Mouse (Mus musculus) cerebellum, adult 9-11 months (tissue): ENCODE results near the gene Prokr1.
"Not testable (repeated sequence)": the region's sequence is repeated elsewhere in the genome, so short reads cannot be mapped to it uniquely, and the experiment has no call there.

ENCODE experiments used
- DNase-seq: peaks from one replicate; pipeline ENCODE4 v3.0.0; 2022

The Prokr1 gene

DNA sequence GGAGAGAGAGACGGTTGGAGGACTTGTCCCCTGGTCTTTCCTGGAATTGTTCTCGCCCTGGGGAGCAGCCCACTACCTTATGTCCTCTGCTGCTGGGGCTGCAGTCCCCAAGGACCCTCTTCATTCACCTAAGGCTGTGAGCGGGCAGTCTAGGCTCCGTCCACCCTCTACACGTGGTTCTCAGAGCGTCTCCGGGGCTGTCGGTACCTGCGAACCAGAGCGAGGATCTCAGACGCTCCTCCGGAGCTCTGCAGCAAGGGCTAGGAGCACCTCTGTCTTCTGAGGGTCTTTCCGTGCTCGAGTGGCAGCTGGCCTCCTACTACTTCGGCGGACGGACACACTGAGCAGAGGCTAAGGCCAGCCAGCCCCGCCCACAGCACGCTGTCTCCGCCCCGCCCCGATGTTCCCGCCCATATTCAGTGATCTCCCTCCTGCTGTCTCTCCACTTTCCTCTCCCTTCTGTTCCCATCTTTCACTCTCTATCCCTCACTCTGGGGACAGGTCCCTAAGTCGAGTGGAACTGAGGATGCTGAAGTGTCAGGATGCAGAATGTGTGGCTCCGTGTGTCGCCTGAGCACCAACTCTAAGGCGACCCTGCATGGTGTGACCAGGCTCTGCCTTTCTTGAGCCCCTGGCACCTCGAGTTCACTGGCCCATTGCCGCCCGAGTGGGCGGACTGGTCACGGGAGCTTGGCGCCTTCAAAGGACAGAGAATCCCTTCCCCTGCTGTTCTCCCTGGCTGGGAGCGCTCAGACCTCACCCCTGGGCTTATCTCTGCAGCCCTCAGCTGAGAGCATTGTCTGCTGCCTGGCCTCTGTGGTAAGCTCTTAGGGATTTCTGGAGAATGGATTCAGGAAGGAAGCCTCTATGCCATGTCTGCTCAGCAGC is at the start of gene Prokr1:
Gene Prokr1 (minus strand): TSS at position 350 of the 888 bp plus-strand sequence.
- no peak for DNase-seq

DNA sequence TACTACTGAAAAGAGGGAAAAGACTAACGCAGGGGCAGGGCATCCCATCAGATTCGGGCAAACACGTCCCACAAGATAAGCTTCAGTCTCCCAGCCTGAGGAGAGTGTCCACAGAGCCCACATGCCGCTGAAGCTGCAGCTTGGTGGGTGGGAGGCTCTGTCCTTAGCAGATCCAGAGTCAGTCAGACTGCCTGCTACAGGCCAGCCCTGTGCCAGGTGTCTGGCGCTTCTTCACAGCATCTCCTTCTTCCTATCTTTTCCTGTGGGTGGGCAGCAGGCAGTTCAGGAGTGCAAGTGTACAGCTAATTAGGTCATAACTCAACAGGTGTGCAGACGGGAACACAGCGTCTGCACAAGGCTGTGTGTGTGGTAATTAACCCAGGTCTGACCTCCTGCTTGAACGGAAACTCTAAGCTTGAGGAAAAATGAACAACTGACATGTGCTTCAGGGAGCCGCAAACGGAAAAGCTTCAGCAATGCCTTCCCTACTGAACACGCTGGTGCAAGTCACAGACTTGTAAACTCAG is 47.7 kb upstream of the Prokr1 start:
- DNase-seq, result no peak

DNA sequence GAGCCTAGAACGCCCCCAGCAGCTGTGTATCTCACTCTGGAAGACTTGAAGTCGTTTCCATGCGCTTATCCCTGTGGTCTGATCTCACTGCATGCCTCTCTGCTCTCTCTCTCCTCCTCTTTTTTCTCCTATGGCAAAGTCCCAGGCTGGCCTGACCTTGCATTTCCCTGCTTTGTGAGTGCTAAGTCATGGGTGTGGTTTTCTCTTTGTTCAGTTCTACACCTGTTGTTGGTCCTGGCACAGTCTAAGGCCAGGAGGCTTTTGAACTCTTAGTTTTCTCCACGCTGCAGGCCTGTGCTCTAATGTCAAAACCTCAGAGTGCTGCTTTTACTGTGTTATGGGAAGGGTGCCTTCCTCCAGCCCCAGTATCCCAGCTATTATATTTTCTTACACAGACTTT is 41.6 kb upstream of the Prokr1 start:
- no peak for DNase-seq

DNA sequence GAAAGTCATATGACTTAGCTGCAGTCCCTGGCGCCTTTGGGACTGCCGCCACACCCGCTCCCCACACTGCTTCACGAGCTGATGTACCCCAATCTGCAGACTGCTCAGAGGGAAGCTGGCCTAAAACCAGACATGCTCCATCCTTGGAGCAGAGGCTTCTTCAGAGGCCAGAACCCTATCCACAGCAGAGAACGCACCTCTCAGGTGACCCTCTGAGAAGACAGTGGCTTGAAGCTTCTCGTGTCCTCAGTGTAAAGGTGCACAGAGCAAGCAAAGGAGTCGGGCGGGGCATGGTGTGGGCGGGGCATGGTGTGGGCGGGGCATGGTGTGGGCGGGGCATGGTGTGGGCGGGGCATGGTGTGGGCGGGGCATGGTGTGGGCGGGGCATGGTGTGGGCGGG is 38.4 kb upstream of the Prokr1 start:
- DNase-seq, result not testable (repeated sequence)

DNA sequence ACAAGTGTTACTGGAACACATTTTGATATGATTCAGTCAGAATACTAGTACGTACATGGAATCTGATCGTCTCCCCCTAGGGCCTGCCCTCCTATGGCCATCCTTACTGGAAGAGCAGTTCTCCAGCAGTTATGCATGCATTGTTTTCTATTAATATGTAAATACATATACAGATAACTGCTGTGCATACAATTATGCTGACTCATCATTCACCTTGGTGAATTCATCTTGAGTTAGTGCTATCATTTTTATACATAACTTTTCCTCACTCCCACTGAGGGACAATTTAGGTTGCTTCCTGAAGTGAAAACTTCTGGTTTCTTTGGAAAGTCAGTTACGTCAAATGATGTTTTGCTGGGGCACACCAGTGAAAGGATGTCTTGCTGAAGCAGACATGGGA is 32.6 kb upstream of the Prokr1 start:
- DNase-seq, result no peak

DNA sequence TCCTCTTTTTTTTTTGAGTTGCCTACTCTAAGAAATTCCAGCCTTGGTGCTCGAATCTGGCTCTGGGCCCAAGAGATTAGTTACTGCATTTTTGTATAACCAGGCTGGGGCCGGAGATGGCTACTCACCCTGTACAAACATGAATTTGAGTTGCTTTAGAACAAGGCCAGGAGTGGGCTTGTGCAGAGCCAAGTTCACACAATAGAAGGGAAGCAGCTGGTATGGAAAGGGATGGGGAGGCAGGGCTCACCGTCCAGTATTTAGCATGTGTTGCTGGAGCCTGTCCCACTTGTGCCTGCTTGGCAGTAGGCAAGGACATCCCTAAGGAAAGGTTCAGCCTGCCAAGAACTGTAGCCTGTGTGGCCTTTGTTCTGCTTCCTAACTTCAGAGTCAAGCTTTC is 30.7 kb upstream of the Prokr1 start:
- peak; percentile 17 for DNase-seq

DNA sequence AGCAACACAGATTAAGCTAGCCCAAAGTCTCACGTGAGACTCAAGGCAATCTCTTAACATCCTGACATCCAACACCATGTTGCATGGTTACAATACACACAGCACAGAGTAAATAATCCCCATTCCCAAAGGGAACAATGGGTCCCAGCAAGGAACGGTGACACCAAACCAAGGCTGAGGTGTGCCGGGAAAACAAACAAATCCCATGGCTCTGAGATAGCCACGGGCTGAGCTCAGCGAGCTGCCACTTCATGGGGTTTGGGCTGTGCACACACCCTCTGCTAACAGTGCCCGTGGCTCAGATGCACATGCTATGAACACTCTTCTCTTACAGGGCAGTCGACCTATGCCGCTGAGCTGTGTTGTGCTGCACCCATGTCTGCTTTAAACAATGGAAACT is 27.5 kb upstream of the Prokr1 start:
- no peak for DNase-seq

DNA sequence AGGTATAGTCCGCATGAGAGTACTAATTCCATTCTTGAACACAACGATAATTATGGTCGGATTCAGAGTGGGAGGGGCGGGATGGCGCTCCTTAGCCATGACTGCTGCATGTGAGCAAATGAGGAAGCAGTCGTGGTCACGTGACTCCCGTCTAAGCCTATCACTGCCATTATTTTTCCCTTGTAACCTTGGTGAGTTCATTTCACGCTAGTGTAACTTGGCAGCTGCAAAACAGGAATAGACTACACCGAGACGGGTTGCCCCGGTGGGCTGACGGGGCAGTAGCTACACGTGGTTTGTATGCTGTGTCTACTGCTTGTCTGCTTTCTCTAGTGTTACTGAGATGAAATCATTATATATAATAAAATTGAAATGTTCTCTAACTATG is 25.1 kb upstream of the Prokr1 start:
- no peak for DNase-seq

DNA sequence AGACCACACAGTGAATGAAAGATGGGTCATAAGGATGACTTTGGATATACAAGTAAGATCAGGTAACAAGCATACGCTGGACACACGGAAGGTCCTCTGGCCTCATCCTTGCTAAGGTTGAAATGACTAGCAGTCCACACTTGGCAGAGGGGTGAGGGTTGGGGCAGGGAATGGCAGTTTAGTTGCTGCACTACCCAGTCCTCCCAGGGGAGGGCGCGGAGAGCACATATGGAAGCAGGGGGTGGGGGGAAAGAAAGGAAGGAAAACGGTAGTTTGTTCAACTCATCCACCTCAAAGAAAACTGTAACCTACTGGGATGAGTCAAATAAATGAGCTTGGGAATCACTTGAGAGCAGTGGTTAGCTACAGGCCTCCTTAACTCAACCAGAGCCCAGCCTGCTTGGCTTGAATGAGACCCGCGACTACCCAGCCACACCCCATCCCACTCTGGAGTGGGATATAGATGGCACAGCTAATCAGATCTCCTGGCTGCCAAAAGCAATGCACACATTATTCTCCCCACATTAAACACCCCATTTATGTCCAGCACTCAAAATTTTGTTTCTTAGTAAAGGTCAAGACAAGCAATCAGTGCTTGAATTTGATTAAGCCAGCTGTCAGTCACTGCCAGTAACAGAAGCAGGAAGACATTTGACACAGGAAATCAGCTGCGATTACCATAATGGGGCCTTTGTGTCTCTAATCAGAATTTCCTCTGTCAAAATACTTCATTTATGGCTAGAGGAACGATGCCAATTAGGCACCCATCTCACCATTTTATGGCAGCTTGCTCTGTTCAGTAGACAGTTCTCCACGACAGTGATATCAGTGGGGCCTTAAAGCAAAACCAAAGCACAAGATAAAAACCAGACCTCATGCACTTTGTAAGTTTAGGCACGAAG is 24.5 kb upstream of the Prokr1 start:
- DNase-seq, result no peak

DNA sequence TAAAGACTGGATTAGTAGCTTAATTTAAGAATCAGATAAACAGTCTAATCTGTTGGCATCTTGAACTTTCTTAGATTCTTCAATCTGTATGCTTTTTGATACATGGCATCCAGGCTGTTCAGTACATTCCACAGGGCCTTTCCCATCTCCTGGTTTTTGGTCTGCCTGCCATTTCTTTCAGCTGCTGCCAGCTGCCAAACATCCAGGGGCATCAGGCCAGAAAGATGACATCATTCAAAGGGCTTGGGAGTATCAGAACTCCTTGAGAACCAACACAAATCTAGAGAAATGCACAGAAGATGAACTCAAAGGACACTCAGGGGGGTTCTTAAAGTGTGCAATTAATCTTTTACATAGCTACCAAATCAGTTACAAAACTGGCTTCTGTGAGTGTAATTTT is 9.3 kb upstream of the Prokr1 start:
- no peak for DNase-seq

DNA sequence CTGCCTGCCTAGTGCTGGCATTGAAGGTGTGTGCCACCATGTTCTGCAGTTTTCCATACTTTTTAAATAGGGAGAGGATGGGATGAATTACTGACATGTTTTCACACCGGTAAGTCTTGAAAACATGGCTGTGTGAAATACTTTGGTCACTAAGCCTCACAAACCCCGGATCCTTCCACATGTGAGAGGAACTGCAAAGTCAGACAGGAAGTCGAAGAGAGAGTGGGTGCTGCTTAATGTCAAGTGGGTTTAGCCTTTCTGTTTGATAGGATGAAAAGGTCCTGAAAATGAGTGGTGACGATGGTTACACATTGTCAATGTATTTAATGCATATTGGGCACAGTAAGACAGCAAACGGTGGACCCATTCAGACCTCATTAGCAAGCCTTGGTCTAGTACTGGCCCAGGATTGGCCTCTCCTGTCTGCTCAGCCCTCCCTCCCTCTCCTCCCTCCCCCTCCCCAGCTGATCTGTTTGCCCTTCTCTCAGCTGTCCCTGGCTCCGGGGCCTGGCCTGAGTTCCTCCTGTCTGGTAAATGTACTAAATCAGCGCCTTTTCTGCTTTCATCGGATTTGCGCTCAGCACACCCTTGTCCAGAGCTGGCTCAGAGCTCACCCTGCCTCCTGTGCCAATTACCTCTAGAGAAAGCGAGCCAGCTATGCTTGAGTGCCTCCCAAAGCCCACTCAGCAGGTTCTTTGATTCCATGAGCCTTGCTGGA is 6.7 kb upstream of the Prokr1 start:
- no peak for DNase-seq

DNA sequence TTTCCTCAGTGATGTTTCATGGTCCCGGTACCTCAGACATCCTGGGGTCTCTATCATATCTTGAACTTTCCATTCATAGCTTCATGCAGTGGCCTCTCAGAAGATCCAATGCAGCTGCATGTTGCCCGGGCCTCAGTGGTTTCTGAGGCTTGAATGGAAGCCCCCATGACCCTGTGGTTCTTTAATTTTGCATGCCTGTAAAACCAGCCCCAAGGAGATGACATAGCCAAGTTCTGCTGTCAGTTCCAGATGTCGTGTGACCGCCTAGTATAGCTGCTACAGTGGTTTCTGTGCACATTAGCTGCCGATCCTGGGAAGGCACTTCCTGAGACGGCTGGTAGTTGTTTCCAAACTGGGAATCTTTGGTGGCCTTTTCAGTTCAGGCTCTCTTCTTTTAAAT is 3.6 kb upstream of the Prokr1 start:
- DNase-seq, result no peak

DNA sequence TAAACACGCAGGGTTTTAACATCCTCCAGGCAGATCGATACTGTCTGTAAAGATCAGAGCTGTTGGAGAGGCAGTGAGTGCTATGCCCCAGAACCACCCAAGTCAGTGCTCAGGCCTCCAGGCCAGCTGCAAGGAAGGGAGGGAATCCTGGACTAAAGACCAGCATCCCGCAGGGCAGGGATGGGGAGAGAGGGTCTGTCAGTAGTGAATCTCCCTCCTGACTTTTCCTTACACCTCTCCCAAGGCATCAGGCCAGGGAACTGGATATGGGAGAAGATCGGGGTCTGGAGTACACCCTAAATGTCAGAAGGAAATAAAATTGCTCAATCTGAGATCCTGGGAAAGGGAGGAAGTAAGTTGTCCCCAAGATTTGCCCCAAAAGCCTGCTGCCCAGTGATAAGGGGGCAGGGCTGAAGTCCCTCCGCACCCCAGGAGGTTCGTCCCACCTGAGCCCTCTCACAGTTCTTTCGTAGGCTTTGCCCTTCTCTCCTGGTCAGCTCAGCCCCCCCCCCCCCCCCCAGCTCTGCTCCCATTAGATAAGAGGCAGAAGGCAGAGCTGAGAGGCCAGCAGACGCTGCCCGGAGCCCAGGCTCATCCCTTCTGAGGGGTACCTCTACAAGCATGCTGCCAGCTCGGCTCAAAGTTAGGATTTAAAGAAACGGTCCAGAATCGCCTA is 687 bp downstream of the Prokr1 start:
- no peak for DNase-seq

DNA sequence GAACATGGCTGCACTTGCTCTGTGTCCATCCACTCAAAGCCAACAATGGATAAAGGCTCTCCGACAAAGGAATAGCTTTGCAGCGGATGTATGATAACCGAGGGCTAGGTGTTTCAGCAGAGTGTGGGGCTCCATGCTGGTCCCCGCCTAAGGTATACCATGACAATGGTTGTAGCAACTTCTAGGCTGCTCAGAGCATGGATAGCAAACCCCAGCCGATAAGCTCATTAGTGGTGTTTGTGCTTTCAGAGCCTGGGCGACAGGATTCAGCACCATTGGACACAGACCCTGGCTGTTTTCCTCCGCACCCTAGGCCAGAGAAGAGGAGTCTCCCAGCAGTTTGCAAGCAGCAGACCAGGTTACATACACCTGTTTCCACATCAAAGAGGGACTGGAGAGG is 6.6 kb downstream of the Prokr1 start:
- DNase-seq, result no peak

DNA sequence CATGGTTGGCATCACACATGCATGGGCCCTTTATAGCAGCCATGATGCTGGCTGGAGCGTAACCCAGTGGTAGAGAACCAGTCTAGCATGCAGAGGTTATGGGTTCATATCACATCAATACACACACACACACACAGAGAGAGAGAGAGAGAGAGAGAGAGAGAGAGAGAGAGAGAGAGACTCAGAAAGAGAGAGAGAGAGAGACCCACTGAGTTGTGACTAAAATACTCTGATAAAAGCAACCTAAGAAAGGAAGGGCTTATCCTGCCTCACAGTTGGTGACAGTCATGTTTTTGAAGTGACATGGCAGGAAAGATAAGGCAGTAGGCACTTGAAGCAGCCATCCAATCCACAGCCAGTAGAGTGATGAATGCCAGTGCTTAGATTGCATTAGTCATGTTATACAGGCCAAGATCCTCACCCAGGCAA is 7.3 kb downstream of the Prokr1 start:
- DNase-seq, result no peak

DNA sequence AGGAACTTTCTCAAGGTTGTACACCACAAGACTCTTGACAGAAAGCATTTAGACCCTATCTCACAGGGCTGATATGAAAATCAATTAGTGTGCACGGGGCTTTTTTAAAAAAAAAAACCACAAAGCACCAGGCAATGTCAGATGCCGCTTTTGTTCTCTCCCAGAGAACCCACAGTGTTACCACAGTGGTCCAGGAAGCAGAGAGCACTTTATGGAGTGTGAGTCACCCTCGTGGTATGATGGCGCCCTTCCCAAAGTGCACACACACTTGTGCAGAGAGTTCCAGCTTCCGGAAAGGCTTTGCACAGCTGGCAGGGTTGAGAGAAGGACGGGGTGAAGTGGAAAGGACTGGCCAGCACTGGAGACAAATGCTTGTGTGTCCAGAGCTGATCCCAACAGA is 8.1 kb downstream of the Prokr1 start:
- DNase-seq, result no peak

DNA sequence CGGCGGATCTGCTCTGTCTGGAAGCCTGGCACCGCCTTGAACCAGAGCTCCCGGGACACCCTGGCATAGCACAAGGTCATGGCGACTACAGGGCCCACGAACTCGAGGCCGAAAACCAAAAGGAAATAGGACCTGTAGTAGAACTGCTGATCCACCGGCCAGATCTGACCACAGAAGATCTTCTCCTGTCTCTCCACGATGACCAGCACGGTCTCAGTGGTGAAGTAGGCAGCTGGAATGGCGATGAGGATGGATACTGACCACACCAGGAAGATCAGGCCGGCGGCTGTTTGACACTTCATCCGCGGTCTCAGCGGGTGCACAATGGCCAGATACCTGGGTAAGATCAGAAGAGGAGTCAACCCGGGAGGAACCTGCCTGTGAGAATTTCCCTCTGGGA is 9.0 kb downstream of the Prokr1 start:
- DNase-seq, result no peak

DNA sequence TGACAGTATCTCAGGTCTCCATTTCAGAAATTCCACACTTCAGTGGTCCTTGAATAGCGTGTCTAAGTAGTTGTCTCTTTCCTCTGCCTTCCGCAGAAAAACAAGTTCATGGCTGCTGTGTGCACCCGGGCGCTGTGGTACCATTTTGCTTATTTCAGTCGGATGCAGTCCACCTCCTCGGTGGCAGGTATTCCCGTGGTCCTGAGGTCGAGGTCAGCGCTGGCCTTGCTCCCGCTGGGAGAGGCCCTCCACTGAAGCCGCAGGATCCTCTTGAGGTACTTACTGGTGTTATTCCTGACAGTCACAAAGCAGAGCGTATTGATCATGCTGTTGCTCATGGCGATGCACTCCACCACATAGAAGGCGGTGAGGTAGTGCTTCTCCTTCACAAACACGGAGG is 9.5 kb downstream of the Prokr1 start:
- no peak for DNase-seq

DNA sequence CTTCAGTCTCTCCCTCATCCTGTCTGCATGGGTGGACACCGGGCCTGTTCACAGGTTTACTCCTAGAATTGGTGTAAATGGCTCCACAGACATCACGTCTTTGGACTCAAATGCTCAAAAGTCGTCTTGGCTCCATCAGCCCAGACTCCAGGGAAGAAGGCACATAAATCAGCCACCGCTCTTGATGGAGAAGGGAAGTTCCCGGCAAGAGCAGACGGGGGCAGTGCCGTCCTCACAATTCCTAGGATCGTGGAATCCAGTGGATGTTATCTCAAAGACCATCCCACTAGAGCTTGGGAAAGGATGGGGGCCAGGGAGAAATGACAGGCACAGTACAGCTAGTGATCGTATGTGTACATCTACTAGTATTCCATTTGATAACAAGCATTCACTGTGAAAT is 12.3 kb downstream of the Prokr1 start:
- DNase-seq, result no peak

DNA sequence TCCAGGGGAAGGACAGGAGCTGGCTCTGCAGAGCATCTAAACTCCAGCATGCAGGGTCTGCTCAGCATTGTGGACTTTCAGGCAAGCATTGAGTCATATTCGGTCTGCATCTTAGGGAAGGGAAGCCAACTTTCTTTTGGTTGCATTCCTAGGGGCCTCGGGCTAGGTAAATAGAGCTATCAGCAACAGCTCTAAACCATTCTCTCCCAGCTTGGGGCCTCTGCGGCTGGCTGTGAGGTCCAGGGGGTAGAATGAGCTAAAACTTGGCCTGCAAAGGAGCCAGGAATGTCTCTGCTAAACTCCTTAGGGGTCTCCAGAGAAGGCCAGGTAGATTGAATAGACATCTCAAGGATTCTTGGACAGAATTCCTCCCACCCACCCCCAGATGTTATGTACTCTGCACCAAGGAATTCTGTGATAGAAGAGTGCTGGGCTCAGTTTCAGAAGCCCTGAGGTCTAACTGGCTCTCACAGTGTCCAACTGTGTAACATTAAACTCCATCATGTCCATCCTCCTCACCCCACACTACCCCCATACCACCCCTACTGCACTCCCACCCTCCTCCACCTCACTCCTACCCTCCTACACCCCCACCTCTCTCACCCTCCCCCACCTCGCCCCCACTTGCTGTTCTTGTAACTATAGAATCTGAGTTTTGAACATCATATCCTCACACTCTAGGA is 13.8 kb downstream of the Prokr1 start:
- no peak for DNase-seq

DNA sequence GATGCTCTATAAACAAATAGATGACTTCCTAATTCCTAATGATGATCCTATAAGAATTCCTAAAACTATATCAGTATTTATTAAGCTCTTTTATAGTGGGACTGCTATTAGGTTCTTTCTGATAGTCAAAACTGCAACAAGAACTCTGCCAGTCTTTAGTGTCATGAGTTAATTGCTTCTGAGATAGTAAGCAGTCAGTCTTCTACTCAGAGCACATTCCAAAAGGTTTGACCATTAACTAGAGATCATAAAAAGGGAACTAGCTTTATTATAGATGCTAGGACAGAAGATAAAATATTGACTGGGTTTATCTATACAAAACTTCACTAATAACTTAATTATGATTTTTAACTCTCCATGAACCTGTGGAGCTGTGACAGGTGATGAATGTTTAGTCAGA is 18.7 kb downstream of the Prokr1 start:
- not testable (repeated sequence) for DNase-seq
